ENCODE assay signal across 15 mouse cellular contexts in genomic region chr2:16696390-16696789, GRCm38 (mm10).
"Had no signal": no experiment of that assay in that cellular context is flagged by ENCODE, and none has a peak within 500 bp of the region (broad histone marks: within the 10 kb centered on the region; RNA-seq: fewer than 3 reads in every experiment).

No protein-coding gene starts in this region.

- H3K4me3 ChIP-seq: intestine, embryonic 15.5 days; kidney, embryonic 15.5 days; liver, embryonic 13.5 days; midbrain, embryonic 13.5 days had no signal

- H3K36me3 ChIP-seq: intestine, embryonic 15.5 days; kidney, embryonic 15.5 days; liver, embryonic 13.5 days; midbrain, embryonic 13.5 days had no signal

- H3K27ac ChIP-seq: intestine, embryonic 15.5 days; kidney, embryonic 15.5 days; liver, embryonic 13.5 days; macrophage; midbrain, embryonic 13.5 days had no signal

- H3K9me3 ChIP-seq: intestine, embryonic 15.5 days; kidney, embryonic 15.5 days; liver, embryonic 13.5 days; midbrain, embryonic 13.5 days had no signal

- H3K9ac ChIP-seq: intestine, embryonic 15.5 days; kidney, embryonic 15.5 days; liver, embryonic 13.5 days; midbrain, embryonic 13.5 days had no signal

- H3K4me1 ChIP-seq: intestine, embryonic 15.5 days; kidney, embryonic 15.5 days; liver, embryonic 13.5 days; midbrain, embryonic 13.5 days had no signal

- ATAC-seq: intestine, embryonic 15.5 days; midbrain, embryonic 13.5 days; midbrain, embryonic 16.5 days had no signal

- DNase-seq: kidney, adult 11 months; kidney, adult 8-10 months; kidney, postnatal 10 days; kidney, postnatal 36 days; layer of hippocampus, adult 9-11 months; liver, embryonic 13.5 days; right cerebral cortex, postnatal 25 days; thymus, adult 2 months; thymus, postnatal 14 days; thymus, postnatal 4 days had no signal

- H3K27me3 ChIP-seq: intestine, embryonic 15.5 days; kidney, embryonic 15.5 days; liver, embryonic 13.5 days; midbrain, embryonic 13.5 days had no signal

- H3K4me2 ChIP-seq: intestine, embryonic 15.5 days; kidney, embryonic 15.5 days; liver, embryonic 13.5 days; midbrain, embryonic 13.5 days had no signal
